9 mouse cellular contexts compared by ENCODE assay signal in genomic region chr5:151108291-151108897, GRCm38 (mm10).
A peak's percentile ranks its signal among the peaks of the same experiment; 100 is the strongest.
DNase-seq lines count a peak whose midpoint lies in the region; ATAC-seq and TF ChIP-seq lines count a peak whose summit lies in the region.
"Had no signal": no experiment of that assay in that cellular context is flagged by ENCODE, and none has a peak within 500 bp of the region (broad histone marks: within the 10 kb centered on the region; RNA-seq: fewer than 3 reads in every experiment).

No protein-coding gene starts in this region.

- no peak for TF ChIP-seq EP300 in lung, postnatal 0 days (IDR thresholded peaks at IDR 0.05)

- no peak for TF ChIP-seq CTCF in cortical plate, adult 2 months (IDR thresholded peaks at IDR 0.05; ENCODE audit: extremely low read depth, insufficient read depth, low read length)
- no peak for TF ChIP-seq CTCF in lung, postnatal 0 days (IDR thresholded peaks at IDR 0.05)

- ATAC-seq in hindbrain, embryonic 13.5 days (ENCODE audit: low FRiP score), result no peak
- ATAC-seq in hindbrain, embryonic 12.5 days (ENCODE audit: low FRiP score), result no peak
- ATAC-seq in lung, postnatal 0 days, result peak; percentile 21
- ATAC-seq in frontal cortex, adult (ENCODE audit: low TSS enrichment), result no peak

- H3K4me2 ChIP-seq in hindbrain, embryonic 13.5 days, result peak overlapping the region; percentile 16
- H3K4me2 ChIP-seq in hindbrain, embryonic 12.5 days (replicated peaks), result no peak overlapping the region; the same call in 1 of the 2 replicates
- H3K4me2 ChIP-seq in lung, postnatal 0 days (replicated peaks; ENCODE audit: low read depth, low read length), result peak overlapping the region; percentile 38

- H3K36me3 ChIP-seq in hindbrain, embryonic 13.5 days, result no peaks in the 10 kb centered on the region
- H3K36me3 ChIP-seq in hindbrain, embryonic 12.5 days, result no peaks in the 10 kb centered on the region
- no peaks in the 10 kb centered on the region for H3K36me3 ChIP-seq in lung, postnatal 0 days (ENCODE audit: insufficient read depth, low read length)

- no peak overlapping the region for H3K9ac ChIP-seq in hindbrain, embryonic 13.5 days
- no peak overlapping the region for H3K9ac ChIP-seq in hindbrain, embryonic 12.5 days
- 0 out of 2 replicates have a peak overlapping the region, but pooled peaks have one; percentile 5 for H3K9ac ChIP-seq in lung, postnatal 0 days (replicated peaks; ENCODE audit: low read depth)

- peak; percentile 30 to 45 for DNase-seq in heart, postnatal 10 days
- peak; percentile 30 for DNase-seq in lung, postnatal 0 days (ENCODE audit: low spot score)
- DNase-seq in frontal cortex, postnatal 25 days (ENCODE audit: low spot score in 2 of 2), result no peak
- DNase-seq in thymus, postnatal 0 days (ENCODE audit: low spot score), result no peak
- DNase-seq: thymus, adult 2 months had no signal

- peaks cover 17% of the 10 kb centered on the region for H3K4me1 ChIP-seq in hindbrain, embryonic 13.5 days (replicated peaks)
- H3K4me1 ChIP-seq in hindbrain, embryonic 12.5 days, result peaks cover 13% of the 10 kb centered on the region
- peaks cover 5% of the 10 kb centered on the region; the same call in 1 of the 2 replicates for H3K4me1 ChIP-seq in cortical plate, adult 2 months (ENCODE audit: control insufficient read depth, insufficient read depth, low read length)
- no peaks in the 10 kb centered on the region; the same call in 1 of the 2 replicates for H3K4me1 ChIP-seq in lung, postnatal 0 days (ENCODE audit: insufficient read depth, low read depth, low read length)

- peak overlapping the region; percentile 35; the same call in 1 of the 2 replicates for H3K27ac ChIP-seq in hindbrain, embryonic 13.5 days
- no peak overlapping the region for H3K27ac ChIP-seq in hindbrain, embryonic 12.5 days
- peak overlapping the region; percentile 16; the same call in 1 of the 2 replicates for H3K27ac ChIP-seq in cortical plate, adult 2 months (ENCODE audit: insufficient read depth, low read length)
- peak overlapping the region; percentile 22; the same call in 1 of the 2 replicates for H3K27ac ChIP-seq in lung, postnatal 0 days (ENCODE audit: low read length)

- intact Hi-C loops in heart, postnatal 10 days (cut with DNase I), result no loop called here

- H3K4me3 ChIP-seq in hindbrain, embryonic 13.5 days, result no peak overlapping the region; the same call in 1 of the 2 replicates
- H3K4me3 ChIP-seq in hindbrain, embryonic 12.5 days, result no peak overlapping the region
- H3K4me3 ChIP-seq in cortical plate, adult 2 months (ENCODE audit: insufficient read depth, low read length), result no peak overlapping the region
- H3K4me3 ChIP-seq in lung, postnatal 0 days (ENCODE audit: low read depth, low read length), result no peak overlapping the region; the same call in 1 of the 2 replicates

- TF ChIP-seq POLR2A in cortical plate, adult 2 months (IDR thresholded peaks at IDR 0.05; ENCODE audit: extremely low read depth, insufficient read depth, low read length), result no peak

- H3K27me3 ChIP-seq in hindbrain, embryonic 13.5 days, result no peaks in the 10 kb centered on the region
- no peaks in the 10 kb centered on the region for H3K27me3 ChIP-seq in hindbrain, embryonic 12.5 days
- H3K27me3 ChIP-seq in lung, postnatal 0 days (replicated peaks; ENCODE audit: insufficient read depth, low read length), result no peaks in the 10 kb centered on the region

- WGBS in hindbrain, embryonic 13.5 days, result 57% methylated on average over 19 of the region's 19 CpGs
- 60% methylated on average over 19 of the region's 19 CpGs for WGBS in hindbrain, embryonic 12.5 days
- WGBS in lung, postnatal 0 days, result 48% methylated on average over 19 of the region's 19 CpGs

- no peaks in the 10 kb centered on the region for H3K9me3 ChIP-seq in hindbrain, embryonic 13.5 days
- H3K9me3 ChIP-seq in hindbrain, embryonic 12.5 days (replicated peaks), result no peaks in the 10 kb centered on the region
- H3K9me3 ChIP-seq in lung, postnatal 0 days (ENCODE audit: low read length), result no peaks in the 10 kb centered on the region

Comparison
In these comparisons a context has a peak if more than half of its experiments do, and no peak if none do; other contexts are left out.
1. DNase-seq: peak in heart, postnatal 10 days (2 of 2) and lung, postnatal 0 days (single experiment); none in frontal cortex, postnatal 25 days (0 of 2) and thymus, postnatal 0 days (single experiment).